Mouse (Mus musculus): ENCODE measurements around the gene Fignl1.

DNA sequence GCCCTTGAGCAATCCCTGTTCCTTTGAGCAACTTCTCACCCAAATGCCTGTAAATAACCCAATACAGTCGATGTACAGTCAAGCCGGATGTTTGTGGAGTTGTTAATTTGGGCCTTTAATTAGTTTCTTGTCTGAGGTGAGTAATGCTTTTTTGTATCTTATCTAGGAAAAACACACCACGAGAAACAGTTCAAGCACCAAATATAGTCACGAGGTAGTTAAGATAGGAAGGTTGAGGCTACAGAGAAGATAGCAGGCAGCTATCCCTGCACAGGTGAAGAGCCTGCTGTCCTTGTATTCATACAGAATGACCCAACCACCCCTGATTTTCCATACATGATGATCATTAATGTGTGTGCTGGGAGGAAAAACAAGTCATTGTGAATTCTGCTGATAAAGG is 32.8 kb upstream of the Fignl1 start:
- TF ChIP-seq CTCF (IDR thresholded peaks at IDR 0.05; ENCODE audit: low read depth, low read length) = no peak
- TF ChIP-seq GATA2 (IDR thresholded peaks at IDR 0.05; ENCODE audit: borderline replicate concordance, low read depth, low read length) = no peak
- TF ChIP-seq TAL1 (conservative IDR thresholded peaks at IDR 0.05; ENCODE audit: low read depth, low read length) = peak; percentile 48
- TF ChIP-seq GATA1 (IDR thresholded peaks at IDR 0.05; ENCODE audit: borderline replicate concordance, low read length) = no peak
